Mouse (Mus musculus) limb, embryonic 14.5 days (tissue): ENCODE data around the gene Nmnat2. TPM values are rescaled to one million over a fixed set of nuclear protein-coding genes. Genes with fewer than 3 reads are reported as not detected.

Source experiments
- ATAC-seq: fragments of 200-750 bp; cut with Nextera tagmentation; 2 replicates; pipeline ENCODE4 v1.8.0; 2017; ENCODE audit warnings: low read depth, moderate number of reproducible peaks, moderate TSS enrichment; ENCODE audit not compliant: low FRiP score
- DNase-seq: peaks from one replicate; pipeline ENCODE4 v3.0.0-alpha.2; 2015; ENCODE audit warnings: low spot score
- H3K27ac ChIP-seq: fragments of 300-500 bp; sonication (generic); replicated peaks from 2 replicates; pipeline ENCODE4 v1.5.1; 2014; ENCODE audit warnings: low read depth, mild to moderate bottlenecking, low read length, moderate library complexity, mixed read lengths
- H3K27me3 ChIP-seq: fragments of 300-500 bp; sonication (generic); 2 replicates; pipeline ENCODE4 v1.6.1; 2014; ENCODE audit warnings: low read length, mixed read lengths; ENCODE audit not compliant: control insufficient read depth, insufficient read depth
- H3K36me3 ChIP-seq: fragments of 300-500 bp; sonication (generic); 2 replicates; pipeline ENCODE4 v1.6.1; 2014; ENCODE audit warnings: mild to moderate bottlenecking, low read length, moderate library complexity, mixed read lengths; ENCODE audit not compliant: control insufficient read depth, insufficient read depth
- H3K4me1 ChIP-seq: fragments of 300-500 bp; sonication (generic); 2 replicates; pipeline ENCODE4 v1.6.1; 2014; ENCODE audit warnings: antibody characterized with exemption, low read length, mixed read lengths; ENCODE audit not compliant: control insufficient read depth, insufficient read depth
- H3K4me2 ChIP-seq: fragments of 300-500 bp; sonication (generic); replicated peaks from 2 replicates; pipeline ENCODE4 v1.6.1; 2014; ENCODE audit warnings: low read depth, mild to moderate bottlenecking, low read length, moderate library complexity; ENCODE audit not compliant: severe bottlenecking
- H3K4me3 ChIP-seq: fragments of 300-500 bp; sonication (generic); replicated peaks from 2 replicates; pipeline ENCODE4 v1.5.1; 2014; ENCODE audit warnings: low read length
- H3K9ac ChIP-seq: fragments of 300-500 bp; sonication (generic); 2 replicates; pipeline ENCODE4 v1.6.1; 2014; ENCODE audit warnings: mild to moderate bottlenecking, low read depth, low read length, moderate library complexity; ENCODE audit not compliant: severe bottlenecking
- H3K9me3 ChIP-seq: fragments of 300-500 bp; sonication (generic); 2 replicates; pipeline ENCODE4 v1.6.1; 2016; ENCODE audit warnings: low read length; ENCODE audit not compliant: control insufficient read depth
- POLR2A ChIP-seq: fragments of 200-500 bp; IDR thresholded peaks from 2 replicates; pipeline ENCODE4 v1.8.0; 2012; ENCODE audit warnings: inconsistent platforms, mild to moderate bottlenecking, moderate library complexity, borderline replicate concordance; ENCODE audit not compliant: insufficient read depth, insufficient read length; ENCODE audit errors: extremely low read depth
- WGBS: fragments of 180-500 bp; shearing (Covaris S2); extraction: QIAGEN DNeasy Blood & Tissue Kit; methylation state at CpG from one replicate; pipeline ENCODE4 v1.1.7; 2014; 5-methylcytosine and 5-hydroxymethylcytosine counted together
- polyA plus RNA-seq, 2 experiments: library from polyadenylated mRNA; depleted of rRNA in 1 of 2; stranded (reverse) in 1 of 2; unstranded in 1 of 2; fragments of >200 nt; fragmentation: Nextera tagmentation in 1 of 2; extraction: Ambion mirVana in 1 of 2; gene quantifications; 2 replicates each; pipeline versions ENCODE4 v1.2.1 to v1.2.3; 2012 to 2014

Nmnat2 gene
- polyA plus RNA-seq, 2 experiments, result 1.6 to 2.0 TPM

- H3K27me3 ChIP-seq, result no peaks in the 10 kb centered on the region
- no peaks in the 10 kb centered on the region for H3K36me3 ChIP-seq
- 91% methylated on average over 14 of the region's 14 CpGs for WGBS
- no peak overlapping the region for H3K9ac ChIP-seq
- DNase-seq (no peak), ATAC-seq (no peak)
- H3K27ac ChIP-seq, result no peak overlapping the region
- no peak overlapping the region for H3K4me2 ChIP-seq
- H3K4me3 ChIP-seq, result no peak overlapping the region
- no peaks in the 10 kb centered on the region for H3K4me1 ChIP-seq
- no peaks in the 10 kb centered on the region for H3K9me3 ChIP-seq
- no peak for TF ChIP-seq POLR2A
These were observed 28.6 kb downstream of the Nmnat2 start for GRCm38 (mm10) chr1:152983416-152983815.

- ATAC-seq, result no peak
- Histone ChIP-seq H3K4me3 (no peak overlapping the region), H3K9ac (no peak overlapping the region), H3K27ac (no peak overlapping the region), H3K36me3 (no peaks in the 10 kb centered on the region), H3K4me2 (no peak overlapping the region), H3K9me3 (no peaks in the 10 kb centered on the region), H3K4me1 (no peaks in the 10 kb centered on the region), H3K27me3 (no peaks in the 10 kb centered on the region)
- no peak for DNase-seq
- WGBS, result 74% methylated on average over 3 of the region's 3 CpGs
- no peak for TF ChIP-seq POLR2A
These were observed 32.2 kb downstream of the Nmnat2 start for GRCm38 (mm10) chr1:152986981-152987380.

GRCm38 (mm10) chr1:152990067-152990466 lies 35.3 kb downstream of the Nmnat2 start:
- TF ChIP-seq POLR2A, result no peak
- H3K9me3 ChIP-seq, result no peaks in the 10 kb centered on the region
- 72% methylated on average over 5 of the region's 5 CpGs for WGBS
- no peaks in the 10 kb centered on the region for H3K4me1 ChIP-seq
- no peak for DNase-seq
- no peak overlapping the region for H3K4me2 ChIP-seq
- no peaks in the 10 kb centered on the region for H3K36me3 ChIP-seq
- ATAC-seq, result no peak
- H3K27me3 ChIP-seq, result no peaks in the 10 kb centered on the region
- H3K4me3 ChIP-seq, result no peak overlapping the region
- H3K9ac ChIP-seq, result no peak overlapping the region
- no peak overlapping the region for H3K27ac ChIP-seq

- H3K4me1 ChIP-seq, result no peaks in the 10 kb centered on the region
- no peaks in the 10 kb centered on the region for H3K27me3 ChIP-seq
- DNase-seq (no peak), ATAC-seq (no peak)
- no peak overlapping the region for H3K4me2 ChIP-seq
- H3K9me3 ChIP-seq, result no peaks in the 10 kb centered on the region
- WGBS, result 62% methylated on average over 6 of the region's 6 CpGs
- no peak overlapping the region for H3K9ac ChIP-seq
- no peak overlapping the region for H3K4me3 ChIP-seq
- no peak overlapping the region for H3K27ac ChIP-seq
- no peaks in the 10 kb centered on the region for H3K36me3 ChIP-seq
- TF ChIP-seq POLR2A, result no peak
These were observed 37.7 kb downstream of the Nmnat2 start for GRCm38 (mm10) chr1:152992271-152993134.

- no peak for ATAC-seq
- WGBS, result 79% methylated on average over 6 of the region's 6 CpGs
These were observed 39.0 kb downstream of the Nmnat2 start for GRCm38 (mm10) chr1:152993803-152994202.

GRCm38 (mm10) chr1:152999983-153000382 lies 45.2 kb downstream of the Nmnat2 start:
- no peaks in the 10 kb centered on the region for H3K9me3 ChIP-seq
- no peak overlapping the region for H3K4me2 ChIP-seq
- 79% methylated on average over 8 of the region's 8 CpGs for WGBS
- no peaks in the 10 kb centered on the region for H3K4me1 ChIP-seq
- DNase-seq, result no peak
- no peak for ATAC-seq
- TF ChIP-seq POLR2A, result no peak
- H3K4me3 ChIP-seq, result no peak overlapping the region
- no peaks in the 10 kb centered on the region for H3K36me3 ChIP-seq
- no peak overlapping the region for H3K9ac ChIP-seq
- no peak overlapping the region for H3K27ac ChIP-seq
- no peaks in the 10 kb centered on the region for H3K27me3 ChIP-seq

More at GRCm38 (mm10) chr1:152993803-152994202, 39.0 kb downstream of the Nmnat2 start:
- H3K9me3 ChIP-seq, result no peaks in the 10 kb centered on the region
- no peak overlapping the region for H3K9ac ChIP-seq
- no peaks in the 10 kb centered on the region for H3K27me3 ChIP-seq
- DNase-seq, result no peak
- no peak overlapping the region for H3K4me2 ChIP-seq
- H3K4me3 ChIP-seq, result no peak overlapping the region
- H3K4me1 ChIP-seq, result no peaks in the 10 kb centered on the region
- no peak overlapping the region for H3K27ac ChIP-seq
- TF ChIP-seq POLR2A, result no peak
- no peaks in the 10 kb centered on the region for H3K36me3 ChIP-seq
